ENCODE assay signal across 26 mouse cellular contexts in the genomic region with DNA sequence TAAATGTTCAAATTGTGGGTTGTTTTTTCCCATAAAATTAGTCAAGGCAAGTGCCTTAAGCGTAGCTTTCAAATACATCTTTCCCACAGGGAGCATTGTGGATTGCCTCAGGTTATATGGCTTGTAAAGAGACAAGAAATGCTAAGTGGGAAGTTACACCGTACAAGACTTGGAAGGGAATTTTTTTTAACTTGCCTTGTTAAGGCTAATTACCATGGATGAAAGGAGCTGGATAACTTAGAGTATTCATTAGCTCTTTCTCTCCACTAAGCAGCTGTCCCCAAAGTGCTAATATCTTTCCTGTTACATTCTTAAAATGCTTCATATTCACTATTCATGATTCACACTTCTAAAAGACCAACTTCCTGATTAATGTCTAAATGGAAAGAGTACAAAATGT.
DNase-seq lines count a peak whose midpoint lies in the region; ATAC-seq and TF ChIP-seq lines count a peak whose summit lies in the region.
"Had no signal": no experiment of that assay in that cellular context is flagged by ENCODE, and none has a peak within 500 bp of the region (broad histone marks: within the 10 kb centered on the region; RNA-seq: fewer than 3 reads in every experiment).

No protein-coding gene starts in this region.

- no peaks in the 10 kb centered on the region for H3K4me1 ChIP-seq in midbrain, embryonic 15.5 days
- no peaks in the 10 kb centered on the region for H3K4me1 ChIP-seq in midbrain, embryonic 13.5 days (replicated peaks)
- H3K4me1 ChIP-seq in forebrain, embryonic 12.5 days: peaks cover 5% of the 10 kb centered on the region; the same call in 1 of the 2 replicates
- no peaks in the 10 kb centered on the region for H3K4me1 ChIP-seq in forebrain, postnatal 0 days (ENCODE audit: insufficient read depth)
- no peaks in the 10 kb centered on the region for H3K4me1 ChIP-seq in lung, adult 2 months (ENCODE audit: control insufficient read depth, insufficient read depth, low read length)
- H3K4me1 ChIP-seq: embryonic facial prominence, embryonic 13.5 days; hindbrain, embryonic 10.5 days; limb, embryonic 12.5 days; liver, embryonic 15.5 days; lung, embryonic 15.5 days had no signal

- no peaks in the 10 kb centered on the region for H3K36me3 ChIP-seq in midbrain, embryonic 15.5 days (replicated peaks)
- no peaks in the 10 kb centered on the region for H3K36me3 ChIP-seq in midbrain, embryonic 13.5 days
- H3K36me3 ChIP-seq in forebrain, embryonic 12.5 days (replicated peaks): no peaks in the 10 kb centered on the region
- no peaks in the 10 kb centered on the region for H3K36me3 ChIP-seq in forebrain, postnatal 0 days (ENCODE audit: insufficient read depth)
- H3K36me3 ChIP-seq: embryonic facial prominence, embryonic 13.5 days; hindbrain, embryonic 10.5 days; limb, embryonic 12.5 days; liver, embryonic 15.5 days; lung, embryonic 15.5 days had no signal

- TF ChIP-seq CTCF in forebrain, postnatal 0 days (IDR thresholded peaks at IDR 0.05; ENCODE audit: low read depth): no peak
- TF ChIP-seq CTCF in lung, adult 2 months (IDR thresholded peaks at IDR 0.05; ENCODE audit: insufficient read depth, low read length): no peak

- 36% methylated on average over 2 of the region's 2 CpGs for WGBS in midbrain, embryonic 15.5 days
- 48% methylated on average over 2 of the region's 2 CpGs for WGBS in midbrain, embryonic 13.5 days
- 24% methylated on average over 2 of the region's 2 CpGs for WGBS in forebrain, embryonic 12.5 days
- WGBS in forebrain, postnatal 0 days: 19% methylated on average over 2 of the region's 2 CpGs
- 89% methylated on average over 2 of the region's 2 CpGs for WGBS in lung, adult 2 months

- no peak overlapping the region for H3K27ac ChIP-seq in midbrain, embryonic 15.5 days
- H3K27ac ChIP-seq in midbrain, embryonic 13.5 days: no peak overlapping the region
- H3K27ac ChIP-seq in forebrain, embryonic 12.5 days: no peak overlapping the region
- no peak overlapping the region for H3K27ac ChIP-seq in forebrain, postnatal 0 days (ENCODE audit: low read depth, low read length)
- H3K27ac ChIP-seq: embryonic facial prominence, embryonic 13.5 days; hindbrain, embryonic 10.5 days; hindbrain, postnatal 0 days; limb, embryonic 12.5 days; liver, embryonic 15.5 days; lung, embryonic 15.5 days; stomach, postnatal 0 days had no signal

- ATAC-seq in midbrain, embryonic 15.5 days (replicated peaks): peak; percentile 65; the same call in 1 of the 2 replicates
- ATAC-seq in midbrain, embryonic 13.5 days: no peak
- peak; percentile 80; the same call in 1 of the 2 replicates for ATAC-seq in forebrain, embryonic 12.5 days (ENCODE audit: low FRiP score)
- peak; percentile 82 for ATAC-seq in forebrain, postnatal 0 days
- no peak for ATAC-seq in inflammation-experienced regulatory T-cells, adult 6 months
- ATAC-seq: hindbrain, postnatal 0 days had no signal

- H3K4me2 ChIP-seq in midbrain, embryonic 15.5 days: no peak overlapping the region
- H3K4me2 ChIP-seq in midbrain, embryonic 13.5 days (replicated peaks): no peak overlapping the region
- no peak overlapping the region for H3K4me2 ChIP-seq in forebrain, embryonic 12.5 days
- no peak overlapping the region for H3K4me2 ChIP-seq in forebrain, postnatal 0 days (ENCODE audit: low read depth)
- H3K4me2 ChIP-seq: embryonic facial prominence, embryonic 13.5 days; limb, embryonic 12.5 days; liver, embryonic 15.5 days; lung, embryonic 15.5 days had no signal

- H3K9me3 ChIP-seq in midbrain, embryonic 15.5 days: no peaks in the 10 kb centered on the region
- no peaks in the 10 kb centered on the region for H3K9me3 ChIP-seq in midbrain, embryonic 13.5 days
- no peaks in the 10 kb centered on the region for H3K9me3 ChIP-seq in forebrain, embryonic 12.5 days
- no peaks in the 10 kb centered on the region for H3K9me3 ChIP-seq in forebrain, postnatal 0 days (ENCODE audit: low read length)
- H3K9me3 ChIP-seq: embryonic facial prominence, embryonic 13.5 days; hindbrain, embryonic 10.5 days; limb, embryonic 12.5 days; lung, embryonic 15.5 days had no signal

- no peak for TF ChIP-seq POLR2A in lung, adult 2 months (IDR thresholded peaks at IDR 0.05; ENCODE audit: borderline replicate concordance, extremely low read depth, low read depth, low read length)

- H3K4me3 ChIP-seq in midbrain, embryonic 15.5 days: no peak overlapping the region
- H3K4me3 ChIP-seq in midbrain, embryonic 13.5 days (replicated peaks): no peak overlapping the region
- H3K4me3 ChIP-seq in forebrain, embryonic 12.5 days (replicated peaks): no peak overlapping the region
- no peak overlapping the region for H3K4me3 ChIP-seq in forebrain, postnatal 0 days (ENCODE audit: low read depth, low read length)
- no peak overlapping the region for H3K4me3 ChIP-seq in lung, adult 2 months (replicated peaks; ENCODE audit: extremely low read depth, low read depth, low read length)
- H3K4me3 ChIP-seq: embryonic facial prominence, embryonic 13.5 days; hindbrain, embryonic 10.5 days; limb, embryonic 12.5 days; liver, embryonic 15.5 days; lung, embryonic 15.5 days had no signal

- no peaks in the 10 kb centered on the region for H3K27me3 ChIP-seq in midbrain, embryonic 15.5 days (replicated peaks)
- H3K27me3 ChIP-seq in midbrain, embryonic 13.5 days: no peaks in the 10 kb centered on the region
- H3K27me3 ChIP-seq in forebrain, embryonic 12.5 days: 0 out of 2 replicates have a peak, but pooled peaks cover 3% of the 10 kb centered on the region
- H3K27me3 ChIP-seq in forebrain, postnatal 0 days (ENCODE audit: insufficient read depth, low read length): no peaks in the 10 kb centered on the region
- H3K27me3 ChIP-seq: embryonic facial prominence, embryonic 13.5 days; limb, embryonic 12.5 days; liver, embryonic 15.5 days; lung, embryonic 15.5 days had no signal

- peak; percentile 19 for DNase-seq in forebrain, postnatal 0 days
- DNase-seq in lung, adult 2 months: no peak
- DNase-seq in right cerebral cortex, postnatal 10 days (ENCODE audit: low spot score in 2 of 2): no peak
- DNase-seq: adrenal gland, postnatal 14 days; B cell, adult 2 months; cerebellum, adult 18-20 months; cerebellum, postnatal 10 days; gastrocnemius, postnatal 14 days; heart, postnatal 14 days; kidney, adult 11 months; kidney, postnatal 25 days; lung, postnatal 36 days; right cerebral cortex, postnatal 4 days; thymus, adult 2 months; thymus, postnatal 36 days had no signal

- H3K9ac ChIP-seq in midbrain, embryonic 15.5 days: no peak overlapping the region
- no peak overlapping the region for H3K9ac ChIP-seq in midbrain, embryonic 13.5 days (replicated peaks)
- no peak overlapping the region for H3K9ac ChIP-seq in forebrain, embryonic 12.5 days
- no peak overlapping the region for H3K9ac ChIP-seq in forebrain, postnatal 0 days
- H3K9ac ChIP-seq: embryonic facial prominence, embryonic 13.5 days; limb, embryonic 12.5 days; liver, embryonic 15.5 days; lung, embryonic 15.5 days had no signal

Comparison
In these comparisons a context has a peak if more than half of its experiments do, and no peak if none do; other contexts are left out.
1. ATAC-seq: peak in midbrain, embryonic 15.5 days (single experiment), forebrain, embryonic 12.5 days (single experiment) and forebrain, postnatal 0 days (single experiment); none in midbrain, embryonic 13.5 days (single experiment) and inflammation-experienced regulatory T-cells, adult 6 months (single experiment).